Mouse (Mus musculus): ENCODE measurements around the gene Ryr1. TPM values are rescaled to one million over a fixed set of nuclear protein-coding genes. Genes with fewer than 3 reads are reported as not detected.
A peak's percentile ranks its signal among the peaks of the same experiment; 100 is the strongest.

Gene Ryr1
- total and polyA plus RNA-seq, 2 experiments from 2014 or later, result 7.0 to 15.2 TPM

- H3K4me2 ChIP-seq (ENCODE audit: low read depth, low read length, poor library complexity, severe bottlenecking), result no peak overlapping the region
- H3K9ac ChIP-seq (replicated peaks; ENCODE audit: low read length, poor library complexity, severe bottlenecking), result no peak overlapping the region
- DNase-seq (ENCODE audit: low spot score) (no peak), ATAC-seq (ENCODE audit: low FRiP score) (no peak)
- no peak overlapping the region for H3K27ac ChIP-seq (ENCODE audit: low read depth, low read length)
- WGBS, result 75% methylated on average over 9 of the region's 9 CpGs
- H3K9me3 ChIP-seq (ENCODE audit: low read length), result no peaks in the 10 kb centered on the region
- H3K4me1 ChIP-seq (ENCODE audit: insufficient read depth, low read length), result no peaks in the 10 kb centered on the region
- H3K4me3 ChIP-seq (ENCODE audit: low read depth, low read length), result no peak overlapping the region
- no peaks in the 10 kb centered on the region for H3K27me3 ChIP-seq (ENCODE audit: insufficient read depth, low read length)
- TF ChIP-seq CTCF (IDR thresholded peaks at IDR 0.05), result no peak
- H3K36me3 ChIP-seq (ENCODE audit: insufficient read depth, low read length), result no peaks in the 10 kb centered on the region
Observed at GRCm38 (mm10) chr7:29008714-29009113, 116.3 kb downstream of the Ryr1 start.

GRCm38 (mm10) chr7:29008171-29008570 lies 116.8 kb downstream of the Ryr1 start:
- 93% methylated on average over 10 of the region's 10 CpGs for WGBS
- Histone ChIP-seq H3K27me3 (ENCODE audit: insufficient read depth, low read length) (no peaks in the 10 kb centered on the region), H3K4me3 (ENCODE audit: low read depth, low read length) (no peak overlapping the region), H3K27ac (ENCODE audit: low read depth, low read length) (no peak overlapping the region), H3K36me3 (ENCODE audit: insufficient read depth, low read length) (no peaks in the 10 kb centered on the region), H3K4me1 (ENCODE audit: insufficient read depth, low read length) (no peaks in the 10 kb centered on the region), H3K4me2 (ENCODE audit: low read depth, low read length, poor library complexity, severe bottlenecking) (no peak overlapping the region), H3K9me3 (ENCODE audit: low read length) (no peaks in the 10 kb centered on the region), H3K9ac (replicated peaks; ENCODE audit: low read length, poor library complexity, severe bottlenecking) (no peak overlapping the region)
- no peak for TF ChIP-seq CTCF (IDR thresholded peaks at IDR 0.05)
- DNase-seq (ENCODE audit: low spot score), result no peak
- no peak for ATAC-seq (ENCODE audit: low FRiP score)

GRCm38 (mm10) chr7:29007224-29008101 lies 117.5 kb downstream of the Ryr1 start:
- no peak for TF ChIP-seq CTCF (IDR thresholded peaks at IDR 0.05)
- no peaks in the 10 kb centered on the region for H3K4me1 ChIP-seq (ENCODE audit: insufficient read depth, low read length)
- no peaks in the 10 kb centered on the region for H3K36me3 ChIP-seq (ENCODE audit: insufficient read depth, low read length)
- no peak overlapping the region for H3K4me3 ChIP-seq (ENCODE audit: low read depth, low read length)
- H3K9me3 ChIP-seq (ENCODE audit: low read length), result no peaks in the 10 kb centered on the region
- no peak overlapping the region for H3K4me2 ChIP-seq (ENCODE audit: low read depth, low read length, poor library complexity, severe bottlenecking)
- no peak overlapping the region for H3K9ac ChIP-seq (replicated peaks; ENCODE audit: low read length, poor library complexity, severe bottlenecking)
- no peak overlapping the region for H3K27ac ChIP-seq (ENCODE audit: low read depth, low read length)
- ATAC-seq (ENCODE audit: low FRiP score) (no peak), DNase-seq (ENCODE audit: low spot score) (no peak)
- 75% methylated on average over 9 of the region's 9 CpGs for WGBS
- no peaks in the 10 kb centered on the region for H3K27me3 ChIP-seq (ENCODE audit: insufficient read depth, low read length)

- no peak for TF ChIP-seq CTCF (IDR thresholded peaks at IDR 0.05)
- Histone ChIP-seq H3K36me3 (ENCODE audit: insufficient read depth, low read length) (no peaks in the 10 kb centered on the region), H3K4me2 (ENCODE audit: low read depth, low read length, poor library complexity, severe bottlenecking) (peak overlapping the region; percentile 81), H3K4me1 (ENCODE audit: insufficient read depth, low read length) (no peaks in the 10 kb centered on the region; the same call in 1 of the 2 replicates), H3K4me3 (ENCODE audit: low read depth, low read length) (peak overlapping the region; percentile 49), H3K9ac (replicated peaks; ENCODE audit: low read length, poor library complexity, severe bottlenecking) (peak overlapping the region; percentile 67), H3K27me3 (ENCODE audit: insufficient read depth, low read length) (no peaks in the 10 kb centered on the region), H3K27ac (ENCODE audit: low read depth, low read length) (peak overlapping the region; percentile 21), H3K9me3 (ENCODE audit: low read length) (no peaks in the 10 kb centered on the region)
- 6% methylated on average over 43 of the region's 43 CpGs for whole genome bisulfite sequencing
- ATAC-seq (ENCODE audit: low FRiP score) (peak; percentile 59), DNase-seq (ENCODE audit: low spot score) (peak; percentile 34)
Observed at GRCm38 (mm10) chr7:29000651-29001605, 124.1 kb downstream of the Ryr1 start.

GRCm38 (mm10) chr7:28993402-28993801 lies 131.6 kb downstream of the Ryr1 start:
- H3K9me3 ChIP-seq (ENCODE audit: low read length), result no peaks in the 10 kb centered on the region
- WGBS, result 79% methylated on average over 3 of the region's 3 CpGs
- H3K4me2 ChIP-seq (ENCODE audit: low read depth, low read length, poor library complexity, severe bottlenecking), result no peak overlapping the region
- no peak overlapping the region for H3K27ac ChIP-seq (ENCODE audit: low read depth, low read length)
- no peak overlapping the region for H3K4me3 ChIP-seq (ENCODE audit: low read depth, low read length)
- no peak overlapping the region for H3K9ac ChIP-seq (replicated peaks; ENCODE audit: low read length, poor library complexity, severe bottlenecking)
- no peaks in the 10 kb centered on the region for H3K36me3 ChIP-seq (ENCODE audit: insufficient read depth, low read length)
- no peaks in the 10 kb centered on the region for H3K4me1 ChIP-seq (ENCODE audit: insufficient read depth, low read length)
- DNase-seq (ENCODE audit: low spot score), result no peak
- H3K27me3 ChIP-seq (ENCODE audit: insufficient read depth, low read length), result no peaks in the 10 kb centered on the region
- no peak for ATAC-seq (ENCODE audit: low FRiP score)
- TF ChIP-seq CTCF (IDR thresholded peaks at IDR 0.05), result no peak
